Mouse (Mus musculus): ENCODE measurements around the gene Zfp948.

DNA sequence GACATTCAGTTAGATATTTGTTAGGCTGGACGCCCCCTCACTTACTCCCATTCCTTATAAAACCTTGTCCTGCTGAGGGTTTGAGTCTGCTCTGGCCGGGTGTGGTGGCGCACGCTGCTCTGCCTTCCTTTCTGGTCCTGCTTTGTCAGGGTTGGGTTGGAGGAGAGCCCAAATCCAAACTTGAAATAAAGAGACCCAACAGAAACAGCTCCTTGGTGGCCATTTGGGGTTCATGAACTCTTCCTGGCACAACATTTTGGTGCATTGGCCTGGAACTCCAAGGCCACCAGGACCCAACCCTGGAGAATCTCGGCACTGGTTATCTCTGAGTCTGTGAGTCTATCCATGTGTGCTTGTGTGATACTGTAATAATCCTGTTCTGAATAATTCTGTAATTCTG is 35.2 kb upstream of the Zfp948 start:
- TF ChIP-seq CTCF (IDR thresholded peaks at IDR 0.05; ENCODE audit: borderline replicate concordance, control insufficient read depth, extremely low read depth, insufficient read depth, low read length, poor library complexity): no peak
- no peak for TF ChIP-seq POLR2A (IDR thresholded peaks at IDR 0.05; ENCODE audit: control insufficient read depth, extremely low read depth, insufficient read depth, low read length, poor library complexity)

Data from thymus, adult 2 months (tissue).